Mouse (Mus musculus) adrenal gland, postnatal 4 days (tissue): Measurements from ENCODE around the gene Bst1. TPM values are rescaled to one million over a fixed set of nuclear protein-coding genes. Genes with fewer than 3 reads are reported as not detected.

Source experiments
- DNase-seq, 2 experiments: peaks; one replicate each; pipeline ENCODE4 v3.0.0; 2021 to 2022; ENCODE audit warnings: low spot score in 2 of 2, mixed read lengths in 2 of 2
- total RNA-seq, 2 experiments: library from RNA; stranded (reverse); gene quantifications; 2 replicates each; pipeline ENCODE4 v1.2.3; 2021

Bst1 gene
- total RNA-seq, 2 experiments from 2014 or later, result 0.67 to 1.6 TPM

- DNase-seq, result no peak
These were observed 34.6 kb downstream of the Bst1 start for GRCm38 (mm10) chr5:43853096-43853867.

GRCm38 (mm10) chr5:43853868-43854488, 35.3 kb downstream of the Bst1 start:
- no peak for DNase-seq

DNA sequence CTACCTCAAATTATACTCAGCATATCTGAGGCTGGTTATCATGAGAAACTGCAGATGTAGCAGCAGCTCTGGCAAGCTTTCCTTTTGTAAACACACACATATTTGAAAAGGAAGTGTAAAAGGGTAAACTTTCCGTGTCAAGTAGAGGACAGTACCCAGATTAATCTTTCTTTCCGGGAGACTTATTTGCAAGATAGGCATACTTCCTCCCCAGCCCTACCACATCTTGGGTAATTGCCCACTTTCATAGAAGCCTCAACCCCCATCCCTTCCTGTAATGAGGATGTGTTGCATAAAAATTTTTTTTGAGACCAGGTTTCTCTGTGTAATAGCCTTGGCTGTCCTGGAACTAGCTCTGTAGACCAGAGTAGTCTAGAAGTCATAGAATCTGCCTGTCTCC, 37.1 kb downstream of the Bst1 start:
- DNase-seq, result no peak

DNA sequence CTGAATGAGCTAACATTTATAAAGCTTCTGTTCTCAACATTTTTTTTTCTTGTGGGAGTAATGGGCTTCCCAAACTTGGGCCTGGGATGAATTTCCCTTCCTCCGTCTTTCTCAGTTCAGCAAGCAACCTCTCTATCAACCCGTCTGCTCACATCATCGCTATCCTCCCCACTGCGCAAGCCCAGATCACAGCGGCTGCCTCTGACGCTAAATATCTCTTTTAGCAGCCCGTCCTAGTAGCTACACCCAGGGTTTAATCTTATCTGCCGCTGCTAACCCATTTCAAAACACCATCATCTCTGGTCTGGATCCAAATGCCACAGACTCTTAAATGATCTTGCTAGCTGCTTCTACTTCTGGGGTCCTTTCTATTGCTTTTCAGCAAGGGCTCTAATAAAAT, 41.0 kb downstream of the Bst1 start:
- DNase-seq, result no peak

- DNase-seq, result no peak
These were observed 41.4 kb downstream of the Bst1 start for GRCm38 (mm10) chr5:43860096-43860495.

- no peak for DNase-seq
These were observed 42.2 kb downstream of the Bst1 start for GRCm38 (mm10) chr5:43860670-43861431.

- DNase-seq, result no peak
These were observed 45.0 kb downstream of the Bst1 start for GRCm38 (mm10) chr5:43863642-43864041.

GRCm38 (mm10) chr5:43865316-43865715, 46.6 kb downstream of the Bst1 start:
- no peak for DNase-seq

DNA sequence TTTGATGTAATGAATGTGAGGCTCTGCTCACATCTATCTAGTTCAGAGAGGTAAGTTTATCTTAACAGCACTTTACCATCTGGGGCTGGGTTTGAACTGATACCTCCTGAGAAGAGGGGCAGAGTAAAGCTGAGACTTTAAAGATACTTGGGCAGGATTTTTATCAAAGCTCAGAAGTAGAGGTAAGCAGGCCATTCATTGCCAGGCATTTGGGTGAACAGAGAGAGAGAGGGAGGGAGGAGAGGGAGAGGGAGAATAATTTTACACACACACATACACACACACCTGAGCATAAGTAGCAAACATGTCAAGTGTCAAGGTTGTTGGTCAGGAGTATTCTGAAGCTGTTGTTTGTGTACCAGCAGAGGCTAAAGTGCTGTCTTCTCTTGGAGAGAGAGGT, 49.6 kb downstream of the Bst1 start, which contains the start of gene Cd38:
TSS of gene Cd38 (plus strand) at position 301 of the 400 bp plus-strand sequence.
- DNase-seq, result no peak

DNA sequence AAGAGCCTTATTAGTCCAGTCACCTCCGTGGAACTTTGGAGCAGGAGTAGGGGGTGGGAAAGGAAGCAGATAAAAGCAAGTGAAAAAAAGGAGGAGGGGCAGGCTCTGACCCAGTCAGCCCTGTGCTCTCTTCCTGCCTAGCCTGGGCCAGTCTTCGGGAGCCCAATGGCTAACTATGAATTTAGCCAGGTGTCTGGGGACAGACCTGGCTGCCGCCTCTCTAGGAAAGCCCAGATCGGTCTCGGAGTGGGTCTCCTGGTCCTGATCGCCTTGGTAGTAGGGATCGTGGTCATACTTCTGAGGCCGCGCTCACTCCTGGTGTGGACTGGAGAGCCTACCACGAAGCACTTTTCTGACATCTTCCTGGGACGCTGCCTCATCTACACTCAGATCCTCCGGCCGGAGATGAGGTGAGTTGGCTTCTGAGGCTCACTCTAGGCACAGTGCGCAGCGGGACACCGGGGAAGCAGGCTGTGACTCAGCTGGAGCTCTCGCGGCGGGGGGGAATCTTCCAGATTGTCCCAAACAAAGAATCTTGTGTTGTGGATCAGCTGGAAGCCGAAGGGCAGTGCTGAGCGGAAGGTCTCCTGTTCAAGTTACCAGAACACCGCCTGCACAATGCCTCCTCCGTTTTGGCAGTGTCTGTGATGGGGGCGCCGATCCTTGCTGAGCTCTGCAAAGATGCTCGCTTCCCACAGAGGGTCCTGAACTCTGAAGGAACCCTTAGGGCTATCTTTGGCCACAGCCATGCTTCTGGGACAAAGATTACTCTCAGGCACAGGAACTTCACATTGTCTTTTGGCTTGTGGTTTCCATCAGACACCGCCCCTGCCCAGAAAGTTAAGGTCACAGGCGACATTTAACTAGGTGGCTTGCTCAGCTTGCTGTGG, 50.3 kb downstream of the Bst1 start:
- DNase-seq, result peak in 1 of 2 experiments; percentile 8

DNA sequence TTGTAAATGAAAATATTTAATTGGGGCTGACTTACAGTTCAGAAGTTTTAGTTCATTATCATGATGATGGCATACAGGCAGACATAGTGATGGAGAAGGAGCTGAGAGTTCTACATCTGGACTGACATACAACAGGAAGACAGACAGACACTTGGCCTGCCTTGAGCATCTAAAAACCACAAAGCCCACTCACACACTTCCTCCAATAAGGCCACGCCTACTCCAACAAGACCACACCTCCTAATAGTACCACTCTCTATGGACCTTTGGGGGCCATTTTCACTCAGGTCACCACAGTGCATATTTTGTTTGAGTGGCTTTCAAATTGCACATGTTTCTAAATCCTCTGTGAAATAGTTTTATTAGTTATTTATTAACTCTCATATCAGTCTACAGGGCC, 53.2 kb downstream of the Bst1 start:
- DNase-seq, result no peak

DNA sequence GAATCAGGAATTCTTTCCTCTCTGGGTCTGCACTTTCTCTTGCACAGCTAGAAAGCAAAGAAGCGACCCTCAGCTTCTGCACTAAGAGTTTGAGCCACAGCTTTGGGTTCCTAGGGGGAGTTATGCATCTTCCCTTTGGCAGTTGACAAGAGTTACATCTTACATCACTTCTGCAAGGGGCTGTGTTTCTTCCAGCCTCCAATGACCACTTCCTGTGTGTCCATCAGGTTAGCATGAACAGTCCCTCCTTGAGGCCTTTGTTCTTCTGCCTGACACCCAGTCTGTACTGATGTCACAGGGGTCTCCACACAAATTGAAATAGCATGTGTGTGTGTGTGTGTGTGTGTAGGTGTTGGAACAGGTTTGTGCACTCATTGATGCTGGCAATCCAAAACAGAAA, 54.0 kb downstream of the Bst1 start:
- DNase-seq, result no peak

DNA sequence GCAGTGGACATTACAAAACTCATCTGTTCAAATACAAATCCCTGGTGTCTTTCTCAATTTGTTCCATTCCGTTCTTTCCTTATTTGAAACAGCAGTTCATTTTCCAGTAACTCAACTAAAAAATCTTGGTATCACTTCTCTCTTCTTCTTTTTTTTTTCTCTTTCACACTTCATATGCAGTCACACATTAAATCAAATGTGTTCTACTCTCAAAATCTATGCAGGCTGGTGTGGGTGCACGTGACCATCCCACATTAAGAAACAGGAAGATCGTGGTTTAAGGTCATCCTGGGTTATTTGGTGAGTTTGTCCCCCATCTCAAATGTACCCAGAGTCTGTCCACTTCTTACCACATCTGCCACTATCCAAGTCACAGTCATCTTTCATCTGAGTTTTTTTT, 63.3 kb downstream of the Bst1 start:
- no peak for DNase-seq

- DNase-seq, result no peak
These were observed 66.6 kb downstream of the Bst1 start for GRCm38 (mm10) chr5:43885060-43885820.

DNA sequence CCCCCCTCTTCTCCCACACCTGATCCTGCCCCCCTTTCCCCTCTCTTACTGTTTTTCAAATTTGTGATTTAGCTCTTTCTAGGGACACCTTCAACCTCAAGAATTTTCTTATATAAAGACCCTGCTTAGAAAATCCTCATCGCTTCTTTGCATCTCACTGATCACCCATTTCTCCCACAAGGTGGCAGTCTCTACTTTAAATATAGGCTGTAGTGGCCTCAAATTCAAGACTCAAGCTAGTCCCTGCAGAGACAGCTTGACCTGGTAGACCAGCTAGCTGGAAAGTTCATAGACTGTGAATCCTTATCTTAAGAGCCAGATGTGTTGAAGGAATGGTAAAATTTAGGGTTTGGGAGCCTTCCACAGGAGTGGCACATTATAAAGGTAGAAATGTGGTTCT, 73.7 kb downstream of the Bst1 start:
- no peak for DNase-seq

Other genes starting within 250 kb of the Bst1 start
- 10 to 100 TPM; 28.0 to 28.4 TPM for gene Cc2d2a, start 156.5 kb upstream of the Bst1 start, total RNA-seq
- 10 to 100 TPM; 65.3 to 74.3 TPM for gene Fbxl5, start 2.8 kb downstream of the Bst1 start, total RNA-seq
- gene Cd38, start 49.7 kb downstream of the Bst1 start, total RNA-seq, result 10 to 100 TPM; 16.3 to 19.6 TPM
- 10 to 100 TPM; 18.9 to 19.6 TPM for gene Gm7879, start 94.3 kb downstream of the Bst1 start, total RNA-seq
- gene Fgfbp1, start 162.9 kb downstream of the Bst1 start, total RNA-seq, result under 1 TPM in 1 of 2 experiments, not detected in 1; 0.56 TPM